Mouse (Mus musculus): ENCODE measurements around the gene Cby1. TPM values are rescaled to one million over a fixed set of nuclear protein-coding genes. Genes with fewer than 3 reads are reported as not detected.
"Not testable (repeated sequence)": the region's sequence is repeated elsewhere in the genome, so short reads cannot be mapped to it uniquely, and the experiment has no call there.

The Cby1 gene
- polyA plus RNA-seq, 1 experiment from 2014 or later, result 48.9 TPM

GRCm38 (mm10) chr15:79651481-79651880 is 7.5 kb upstream of the Cby1 start:
- Histone ChIP-seq H3K9me3 (no peaks in the 10 kb centered on the region), H3K36me3 (no peaks in the 10 kb centered on the region), H3K4me1 (no peaks in the 10 kb centered on the region), H3K27ac (no peak overlapping the region), H3K4me3 (no peak overlapping the region), H3K27me3 (ENCODE audit: insufficient read depth, poor library complexity, severe bottlenecking) (no peaks in the 10 kb centered on the region)
- WGBS, result 68% methylated on average over 4 of the region's 4 CpGs
- no peak for DNase-seq (ENCODE audit: low spot score)

GRCm38 (mm10) chr15:79656451-79656850 is 2.5 kb upstream of the Cby1 start:
- Histone ChIP-seq H3K9me3 (no peaks in the 10 kb centered on the region), H3K36me3 (peaks cover 2% of the 10 kb centered on the region; the same call in 1 of the 2 replicates), H3K27ac (no peak overlapping the region), H3K27me3 (ENCODE audit: insufficient read depth, poor library complexity, severe bottlenecking) (no peaks in the 10 kb centered on the region), H3K4me1 (peaks cover 14% of the 10 kb centered on the region), H3K4me3 (no peak overlapping the region)
- WGBS, result 90% methylated on average over 14 of the region's 14 CpGs
- no peak for DNase-seq (ENCODE audit: low spot score)

- Histone ChIP-seq H3K27ac (peak overlapping the region; percentile 98), H3K4me1 (peaks cover 14% of the 10 kb centered on the region), H3K27me3 (ENCODE audit: insufficient read depth, poor library complexity, severe bottlenecking) (no peaks in the 10 kb centered on the region), H3K4me3 (peak overlapping the region; percentile 85), H3K9me3 (no peaks in the 10 kb centered on the region), H3K36me3 (peaks cover 13% of the 10 kb centered on the region)
- DNase-seq (ENCODE audit: low spot score), result peak; percentile 87
- 4% methylated on average over 16 of the region's 16 CpGs for WGBS
Measured at GRCm38 (mm10) chr15:79657837-79658530, 1.0 kb upstream of the Cby1 start.

GRCm38 (mm10) chr15:79661852-79662251 is 2.9 kb downstream of the Cby1 start:
- 66% methylated on average over 4 of the region's 4 CpGs for WGBS
- DNase-seq (ENCODE audit: low spot score), result no peak
- Histone ChIP-seq H3K9me3 (no peaks in the 10 kb centered on the region), H3K36me3 (peaks cover 37% of the 10 kb centered on the region), H3K4me1 (peaks cover 22% of the 10 kb centered on the region), H3K27ac (no peak overlapping the region), H3K4me3 (no peak overlapping the region), H3K27me3 (ENCODE audit: insufficient read depth, poor library complexity, severe bottlenecking) (no peaks in the 10 kb centered on the region)

- Histone ChIP-seq H3K36me3 (peaks cover 44% of the 10 kb centered on the region), H3K9me3 (no peaks in the 10 kb centered on the region), H3K27ac (no peak overlapping the region), H3K4me3 (no peak overlapping the region), H3K27me3 (ENCODE audit: insufficient read depth, poor library complexity, severe bottlenecking) (no peaks in the 10 kb centered on the region), H3K4me1 (peaks cover 16% of the 10 kb centered on the region)
- WGBS, result 85% methylated on average over 8 of the region's 8 CpGs
- DNase-seq (ENCODE audit: low spot score), result no peak
Measured at GRCm38 (mm10) chr15:79664666-79665065, 5.7 kb downstream of the Cby1 start.

- Histone ChIP-seq H3K36me3 (peaks cover 41% of the 10 kb centered on the region), H3K27me3 (ENCODE audit: insufficient read depth, poor library complexity, severe bottlenecking) (no peaks in the 10 kb centered on the region), H3K27ac (no peak overlapping the region), H3K4me3 (no peak overlapping the region), H3K9me3 (no peaks in the 10 kb centered on the region), H3K4me1 (peaks cover 18% of the 10 kb centered on the region)
- DNase-seq (ENCODE audit: low spot score), result no peak
- 70% methylated on average over 10 of the region's 10 CpGs for WGBS
Measured at GRCm38 (mm10) chr15:79669195-79669594, 10.2 kb downstream of the Cby1 start.

GRCm38 (mm10) chr15:79670249-79670971 is 11.4 kb downstream of the Cby1 start, which contains the start of gene Tomm22:
Gene Tomm22, plus strand, starts transcription at chr15:79670861.
- peaks cover 50% of the 10 kb centered on the region for H3K36me3 ChIP-seq
- no peaks in the 10 kb centered on the region for H3K9me3 ChIP-seq
- H3K4me1 ChIP-seq, result peaks cover 18% of the 10 kb centered on the region
- peak within 1 kb of the TSS; percentile 97 for H3K4me3 ChIP-seq
- 20% methylated on average over 33 of the region's 33 CpGs for WGBS
- H3K27ac ChIP-seq, result peak within 1 kb of the TSS; percentile 95
- peak; percentile 95 for DNase-seq (ENCODE audit: low spot score)
- H3K27me3 ChIP-seq (ENCODE audit: insufficient read depth, poor library complexity, severe bottlenecking), result no peaks in the 10 kb centered on the region

- peak overlapping the region; percentile 95 for H3K27ac ChIP-seq
- WGBS, result 0% methylated on average over 37 of the region's 37 CpGs
Measured at GRCm38 (mm10) chr15:79670972-79671299, 11.9 kb downstream of the Cby1 start.

GRCm38 (mm10) chr15:79671828-79672348 is 12.9 kb downstream of the Cby1 start:
- DNase-seq (ENCODE audit: low spot score), result not testable (repeated sequence)
- H3K36me3 ChIP-seq, result peaks cover 51% of the 10 kb centered on the region

More at GRCm38 (mm10) chr15:79670972-79671299, 11.9 kb downstream of the Cby1 start:
- H3K9me3 ChIP-seq, result no peaks in the 10 kb centered on the region
- peaks cover 49% of the 10 kb centered on the region for H3K36me3 ChIP-seq
- H3K4me1 ChIP-seq, result peaks cover 18% of the 10 kb centered on the region
- no peak for DNase-seq (ENCODE audit: low spot score)
- peak overlapping the region; percentile 97 for H3K4me3 ChIP-seq
- H3K27me3 ChIP-seq (ENCODE audit: insufficient read depth, poor library complexity, severe bottlenecking), result no peaks in the 10 kb centered on the region

GRCm38 (mm10) chr15:79677936-79678335 is 18.9 kb downstream of the Cby1 start:
- H3K27ac ChIP-seq, result no peak overlapping the region
- 90% methylated on average over 2 of the region's 2 CpGs for WGBS
- no peaks in the 10 kb centered on the region for H3K9me3 ChIP-seq
- H3K4me1 ChIP-seq, result peaks cover 21% of the 10 kb centered on the region
- H3K27me3 ChIP-seq (ENCODE audit: insufficient read depth, poor library complexity, severe bottlenecking), result no peaks in the 10 kb centered on the region
- no peak overlapping the region for H3K4me3 ChIP-seq
- peaks cover 48% of the 10 kb centered on the region for H3K36me3 ChIP-seq
- DNase-seq (ENCODE audit: low spot score), result no peak

More at GRCm38 (mm10) chr15:79671828-79672348, 12.9 kb downstream of the Cby1 start:
- not testable (repeated sequence) for H3K27ac ChIP-seq; H3K27me3 ChIP-seq (ENCODE audit: insufficient read depth, poor library complexity, severe bottlenecking); H3K9me3 ChIP-seq
- Histone ChIP-seq H3K4me1 (peaks cover 10% of the 10 kb centered on the region), H3K4me3 (peak overlapping the region; percentile 97)
- WGBS, result 83% methylated on average over 11 of the region's 11 CpGs

GRCm38 (mm10) chr15:79681973-79682372 is 23.0 kb downstream of the Cby1 start:
- peak overlapping the region; percentile 59 for H3K27ac ChIP-seq

GRCm38 (mm10) chr15:79683146-79683545 is 24.1 kb downstream of the Cby1 start:
- peaks cover 2% of the 10 kb centered on the region; the same call in 1 of the 2 replicates for H3K36me3 ChIP-seq
- H3K9me3 ChIP-seq, result no peaks in the 10 kb centered on the region
- H3K27me3 ChIP-seq (ENCODE audit: insufficient read depth, poor library complexity, severe bottlenecking), result no peaks in the 10 kb centered on the region
- peak overlapping the region; percentile 37; the same call in 1 of the 2 replicates for H3K27ac ChIP-seq
- H3K4me1 ChIP-seq, result peaks cover 58% of the 10 kb centered on the region
- no peak for DNase-seq (ENCODE audit: low spot score)
- WGBS, result 75% methylated on average over 6 of the region's 6 CpGs
- peak overlapping the region; percentile 86 for H3K4me3 ChIP-seq

More at GRCm38 (mm10) chr15:79681973-79682372, 23.0 kb downstream of the Cby1 start:
- Histone ChIP-seq H3K36me3 (peaks cover 9% of the 10 kb centered on the region), H3K27me3 (ENCODE audit: insufficient read depth, poor library complexity, severe bottlenecking) (no peaks in the 10 kb centered on the region), H3K4me1 (peaks cover 58% of the 10 kb centered on the region), H3K4me3 (no peak overlapping the region), H3K9me3 (no peaks in the 10 kb centered on the region)
- 82% methylated on average over 4 of the region's 4 CpGs for WGBS
- DNase-seq (ENCODE audit: low spot score), result no peak

Measured in heart, embryonic 10.5 days (tissue).